In the genomic region with DNA sequence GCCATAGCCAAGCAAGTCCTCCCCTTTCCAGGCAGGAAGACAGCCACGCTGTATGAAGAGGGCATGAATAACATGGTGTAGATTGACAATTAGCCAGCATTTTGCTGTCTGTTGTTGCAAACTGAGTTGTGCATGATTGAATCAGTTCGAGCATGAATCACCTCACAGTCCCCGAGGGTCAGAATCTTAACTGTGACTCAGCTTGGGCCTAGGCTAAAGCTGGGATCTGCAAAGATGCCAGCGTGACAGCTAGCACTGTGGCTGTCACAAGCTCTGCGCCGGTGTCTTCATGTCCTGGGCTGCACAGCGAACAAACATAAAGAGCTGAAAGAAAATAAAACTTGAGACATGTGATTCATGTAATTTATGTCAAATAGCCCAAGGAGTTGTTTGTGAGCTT, we compare ENCODE assay signal across 25 mouse cellular contexts. TPM values are rescaled to one million over a fixed set of nuclear protein-coding genes. Genes with fewer than 3 reads are reported as not detected.
DNase-seq lines count a peak whose midpoint lies in the region; ATAC-seq and TF ChIP-seq lines count a peak whose summit lies in the region.
"Had no signal": no experiment of that assay in that cellular context is flagged by ENCODE, and none has a peak within 500 bp of the region (broad histone marks: within the 10 kb centered on the region; RNA-seq: fewer than 3 reads in every experiment).

No protein-coding gene starts in this region.

- peak; percentile 45 to 87 for DNase-seq in adrenal gland, adult (ENCODE audit: inconsistent age in 2 of 2, low spot score in 1 of 2)
- DNase-seq in adrenal gland, postnatal 4 days (ENCODE audit: low spot score in 2 of 2), result no peak
- DNase-seq in Patski (ENCODE audit: low read depth, low spot score), result peak; percentile 44
- DNase-seq in adrenal gland, postnatal 14 days, result peak; percentile 47
- DNase-seq in gonadal fat pad, adult 2 months (ENCODE audit: low read depth), result peak; percentile 41
- no peak for DNase-seq in heart, postnatal 25 days (ENCODE audit: low spot score)
- no peak for DNase-seq in kidney, postnatal 36 days
- DNase-seq: cerebellum, adult 11 months; cerebellum, adult 8-10 months; cerebellum, postnatal 14 days; embryo, embryonic 11 days; forebrain, postnatal 0 days; gastrocnemius, postnatal 14 days; heart, postnatal 4 days; kidney, adult 8-10 months had no signal

- intact Hi-C loops in heart, postnatal 25 days (cut with DNase I), result no loop called here

- CTCF ChIA-PET in Patski (lab: Charles Lee), result no interaction called here

- H3K27me3 ChIP-seq in Patski, result no peaks in the 10 kb centered on the region
- H3K27me3 ChIP-seq: CH12.LX; embryonic facial prominence, embryonic 15.5 days; forebrain, embryonic 12.5 days; heart, embryonic 13.5 days; hindbrain, embryonic 12.5 days had no signal

- POLR2A ChIA-PET in Patski (lab: Charles Lee), result no interaction called here

- peak; percentile 93 for ATAC-seq in Patski
- no peak for ATAC-seq in cerebellum, adult (ENCODE audit: insufficient number of reproducible peaks, low FRiP score, low TSS enrichment)
- ATAC-seq: forebrain, postnatal 0 days; hindbrain, embryonic 16.5 days; inflammation-experienced regulatory T-cells, adult 6 months; intestine, postnatal 0 days had no signal

- no peak for TF ChIP-seq CTCF in Patski (IDR thresholded peaks at IDR 0.05)

- in situ Hi-C loops in Patski (cut with MboI; ENCODE audit: low pct_unique_long_range_greater_than_20kb), result loop anchor here (25.0 kb wide), 1 partner anchor 852 kb away; a partner anchor contains a TSS

RNA-seq across cellular contexts. Expression of a gene that starts 42.3 kb away (rescaled TPM):
- 1 to 10 TPM; 8.5 to 9.8 TPM for total RNA-seq in adrenal gland, postnatal 4 days (2021)
- polyA plus RNA-seq in Patski (2021), result not detected
- total RNA-seq in adrenal gland, postnatal 14 days (2021), result 5.7 and 6.1 TPM in 2 replicates
- polyA plus RNA-seq in gonadal fat pad, adult 2 months (2012; rRNA removed), result 1.1 and 1.3 TPM in 2 replicates
- total RNA-seq in heart, postnatal 25 days (2021), result under 1 TPM; 0.11 to 0.26 TPM
- polyA plus RNA-seq: erythroblast, embryonic 14.5 days; inflammation-experienced regulatory T-cells, adult 6 months had no signal

Comparison
In these comparisons a context has a peak if more than half of its experiments do, and no peak if none do; other contexts are left out.
1. DNase-seq: peak in adrenal gland, adult (2 of 2), Patski (single experiment), adrenal gland, postnatal 14 days (single experiment) and gonadal fat pad, adult 2 months (single experiment); none in adrenal gland, postnatal 4 days (0 of 2), heart, postnatal 25 days (single experiment) and kidney, postnatal 36 days (0 of 2).